Mouse (Mus musculus) liver, embryonic 12.5 days (tissue): ENCODE measurements around the gene Pus1. TPM values are rescaled to one million over a fixed set of nuclear protein-coding genes. Genes with fewer than 3 reads are reported as not detected.
A peak's percentile ranks its signal among the peaks of the same experiment; 100 is the strongest.

Experiments used
- ATAC-seq: fragments of 200-750 bp; cut with Nextera tagmentation; 2 replicates; pipeline ENCODE4 v1.8.0; 2017; ENCODE audit warnings: moderate number of reproducible peaks, mild to moderate bottlenecking, moderate library complexity
- H3K27ac ChIP-seq: fragments of 300-500 bp; sonication (generic); 2 replicates; pipeline ENCODE4 v1.5.1; 2016; ENCODE audit warnings: mild to moderate bottlenecking
- H3K27me3 ChIP-seq: fragments of 300-500 bp; sonication (generic); replicated peaks from 2 replicates; pipeline ENCODE4 v1.6.1; 2016; ENCODE audit warnings: mild to moderate bottlenecking, moderate library complexity
- H3K36me3 ChIP-seq: fragments of 300-500 bp; sonication (generic); 2 replicates; pipeline ENCODE4 v1.6.1; 2016; ENCODE audit warnings: mild to moderate bottlenecking, moderate library complexity
- H3K4me1 ChIP-seq: fragments of 300-500 bp; sonication (generic); 2 replicates; pipeline ENCODE4 v1.6.1; 2016
- H3K4me2 ChIP-seq: fragments of 300-500 bp; sonication (generic); 2 replicates; pipeline ENCODE4 v1.6.1; 2016; ENCODE audit warnings: mild to moderate bottlenecking, moderate library complexity
- H3K4me3 ChIP-seq: fragments of 300-500 bp; sonication (generic); 2 replicates; pipeline ENCODE4 v1.5.1; 2016; ENCODE audit warnings: mild to moderate bottlenecking, moderate library complexity
- H3K9ac ChIP-seq: fragments of 300-500 bp; sonication (generic); 2 replicates; pipeline ENCODE4 v1.6.1; 2016; ENCODE audit warnings: mild to moderate bottlenecking, moderate library complexity
- H3K9me3 ChIP-seq: fragments of 300-500 bp; sonication (generic); replicated peaks from 2 replicates; pipeline ENCODE4 v1.6.1; 2016; ENCODE audit warnings: mild to moderate bottlenecking, moderate library complexity
- WGBS: fragments of 180-500 bp; shearing (Covaris S2); methylation state at CpG from one replicate; pipeline ENCODE4 v1.1.7; 2016; ENCODE audit not compliant: insufficient replicate concordance; 5-methylcytosine and 5-hydroxymethylcytosine counted together
- polyA plus RNA-seq: library from polyadenylated mRNA; unstranded; fragments of >200 nt; fragmentation: Nextera tagmentation; extraction: Ambion mirVana; gene quantifications from 2 replicates; pipeline ENCODE4 v1.2.1, GENCODE M21; 2016

Pus1 gene
- polyA plus RNA-seq: 48.7 and 50.7 TPM in 2 replicates

DNA sequence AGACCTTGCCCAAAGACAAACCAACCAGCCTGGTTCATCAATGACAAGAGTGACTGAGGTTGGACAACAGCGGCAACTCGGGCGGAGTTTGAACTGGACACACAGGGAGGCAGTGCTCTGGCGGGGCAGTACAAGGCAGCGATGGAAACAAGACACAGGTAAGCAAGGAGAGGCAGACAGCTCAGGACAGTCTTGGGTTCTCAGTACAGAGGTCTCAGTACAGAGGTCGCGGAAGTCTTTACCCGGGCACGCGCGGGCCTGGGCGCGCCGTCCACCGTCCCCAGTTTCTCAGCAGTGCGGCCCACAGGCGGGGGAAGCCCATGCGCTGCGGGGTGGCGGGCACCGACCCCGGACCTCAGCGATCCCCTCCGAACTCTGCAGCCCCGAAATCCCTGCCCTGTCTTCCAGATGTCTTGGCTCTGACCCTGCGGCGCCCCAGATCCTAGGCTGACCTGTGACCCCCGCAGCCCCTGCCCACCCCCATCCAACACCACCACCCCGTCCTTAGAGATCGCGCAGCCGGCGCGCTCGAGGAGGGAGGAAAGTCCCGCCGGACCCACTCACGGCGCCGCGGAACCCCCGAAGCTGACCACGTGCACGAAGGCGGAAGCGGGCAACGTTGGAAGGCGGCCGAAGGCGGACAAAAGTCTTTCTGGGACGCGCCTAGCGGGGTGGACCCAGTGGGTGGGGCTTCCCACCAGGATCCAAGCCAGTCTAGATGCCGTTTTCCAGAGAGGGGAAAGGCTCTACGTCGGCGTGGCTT lies at the start of gene Pus1:
Gene Pus1 (minus strand): TSS at position 662 of the 763 bp plus-strand sequence.
- no peaks in the 10 kb centered on the region for H3K9me3 ChIP-seq

DNA sequence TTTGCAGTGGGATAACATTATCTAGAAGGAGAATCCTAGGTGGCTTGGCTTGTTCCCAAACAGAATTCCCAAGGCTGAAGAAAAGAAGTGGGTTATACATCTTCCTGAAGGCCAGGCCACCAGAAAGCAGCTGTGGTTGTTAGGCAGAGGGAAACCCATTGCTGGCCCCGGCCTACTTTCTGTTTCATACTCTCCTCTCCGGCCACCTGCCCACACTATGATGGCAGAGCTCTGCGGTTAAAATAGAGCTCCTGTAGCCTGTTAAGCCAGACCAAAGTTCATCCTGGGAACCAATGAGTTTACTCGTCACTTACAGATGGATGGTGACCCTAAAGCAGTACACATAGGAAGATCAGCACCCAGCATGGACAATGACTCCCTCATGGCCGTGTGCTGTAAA lies 47.1 kb upstream of the Pus1 start:
- WGBS: 82% methylated on average over 5 of the region's 5 CpGs
- no peaks in the 10 kb centered on the region for H3K4me1 ChIP-seq
- ATAC-seq: no peak
- peaks cover 43% of the 10 kb centered on the region for H3K36me3 ChIP-seq
- H3K9me3 ChIP-seq: no peaks in the 10 kb centered on the region
- H3K9ac ChIP-seq: no peak overlapping the region
- H3K4me3 ChIP-seq: no peak overlapping the region
- H3K4me2 ChIP-seq: no peak overlapping the region
- H3K27ac ChIP-seq: no peak overlapping the region
- 0 out of 2 replicates have a peak, but pooled peaks cover 2% of the 10 kb centered on the region for H3K27me3 ChIP-seq

More for the DNA sequence above, at the start of gene Pus1:
- H3K9ac ChIP-seq: peak within 1 kb of the TSS; percentile 91
- ATAC-seq: peak; percentile 81
- H3K27me3 ChIP-seq: no peaks in the 10 kb centered on the region
- peak within 1 kb of the TSS; percentile 87 for H3K27ac ChIP-seq
- H3K4me1 ChIP-seq: peaks cover 67% of the 10 kb centered on the region
- H3K36me3 ChIP-seq: peaks cover 44% of the 10 kb centered on the region
- H3K4me3 ChIP-seq: peak within 1 kb of the TSS; percentile 78
- peak within 1 kb of the TSS; percentile 97 for H3K4me2 ChIP-seq
- WGBS: 1% methylated on average over 57 of the region's 57 CpGs

DNA sequence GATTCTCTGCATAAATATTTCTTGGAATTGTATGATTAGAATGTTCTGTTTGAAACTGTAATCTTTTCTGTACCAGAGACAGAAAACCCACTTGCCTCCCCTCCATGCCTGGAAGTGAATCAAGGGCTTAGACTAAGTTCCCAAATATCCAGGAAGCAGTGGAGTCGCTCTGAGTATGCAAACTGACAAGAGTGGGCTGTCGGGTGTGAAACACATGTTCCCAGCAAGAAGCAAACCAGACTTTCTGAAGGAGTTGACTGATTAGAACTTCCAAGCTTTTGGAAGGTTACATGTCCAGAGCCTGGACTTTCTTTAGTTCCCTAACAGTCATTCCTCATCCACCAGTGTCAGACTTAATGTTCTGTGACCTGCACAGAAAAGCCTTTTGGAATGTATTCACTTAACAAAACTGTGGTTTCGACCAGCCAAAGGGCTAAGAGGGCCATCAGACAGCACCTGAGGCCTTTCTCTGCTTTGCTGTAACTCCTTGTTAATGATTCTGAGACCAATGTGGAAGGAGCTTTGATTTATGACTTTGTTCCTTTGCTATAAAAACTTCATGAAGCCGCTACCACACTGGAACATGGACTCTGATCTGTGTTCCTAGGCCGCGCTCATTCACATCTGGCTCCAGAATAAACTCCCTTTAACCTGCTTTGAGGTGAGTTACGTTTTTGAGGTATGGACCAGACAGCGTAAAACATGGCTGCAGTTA lies 46.5 kb upstream of the Pus1 start:
- ATAC-seq: no peak
- Histone ChIP-seq H3K27ac (no peak overlapping the region), H3K4me2 (no peak overlapping the region), H3K9ac (no peak overlapping the region), H3K27me3 (peaks cover 3% of the 10 kb centered on the region; the same call in 1 of the 2 replicates), H3K4me1 (no peaks in the 10 kb centered on the region), H3K9me3 (no peaks in the 10 kb centered on the region), H3K36me3 (peaks cover 36% of the 10 kb centered on the region), H3K4me3 (no peak overlapping the region)
- 80% methylated on average over 8 of the region's 8 CpGs for WGBS

DNA sequence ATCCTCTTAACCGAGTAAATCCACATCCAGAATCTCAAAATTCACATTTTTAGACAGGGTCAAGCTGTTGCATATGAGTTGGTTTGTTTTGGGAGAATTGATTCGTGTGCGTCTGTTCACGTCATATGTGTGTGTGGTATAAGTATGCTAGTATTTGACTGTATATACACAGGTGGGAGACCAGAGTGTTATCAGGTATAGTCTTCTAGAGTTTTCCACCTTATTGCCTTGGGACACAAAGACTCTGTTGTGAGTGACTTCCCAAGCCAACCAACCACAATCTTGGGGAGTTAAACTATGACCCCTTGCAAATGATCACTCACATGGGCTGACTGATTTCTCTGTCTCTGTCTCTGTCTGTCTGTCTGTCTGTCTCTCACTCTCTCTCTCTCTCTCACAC lies 44.0 kb upstream of the Pus1 start:
- Histone ChIP-seq H3K4me2 (no peak overlapping the region), H3K9me3 (no peaks in the 10 kb centered on the region), H3K9ac (no peak overlapping the region), H3K27me3 (peaks cover 3% of the 10 kb centered on the region; the same call in 1 of the 2 replicates), H3K27ac (no peak overlapping the region), H3K4me1 (no peaks in the 10 kb centered on the region), H3K4me3 (no peak overlapping the region), H3K36me3 (peaks cover 16% of the 10 kb centered on the region)
- ATAC-seq: no peak
- 76% methylated on average over 4 of the region's 4 CpGs for WGBS

DNA sequence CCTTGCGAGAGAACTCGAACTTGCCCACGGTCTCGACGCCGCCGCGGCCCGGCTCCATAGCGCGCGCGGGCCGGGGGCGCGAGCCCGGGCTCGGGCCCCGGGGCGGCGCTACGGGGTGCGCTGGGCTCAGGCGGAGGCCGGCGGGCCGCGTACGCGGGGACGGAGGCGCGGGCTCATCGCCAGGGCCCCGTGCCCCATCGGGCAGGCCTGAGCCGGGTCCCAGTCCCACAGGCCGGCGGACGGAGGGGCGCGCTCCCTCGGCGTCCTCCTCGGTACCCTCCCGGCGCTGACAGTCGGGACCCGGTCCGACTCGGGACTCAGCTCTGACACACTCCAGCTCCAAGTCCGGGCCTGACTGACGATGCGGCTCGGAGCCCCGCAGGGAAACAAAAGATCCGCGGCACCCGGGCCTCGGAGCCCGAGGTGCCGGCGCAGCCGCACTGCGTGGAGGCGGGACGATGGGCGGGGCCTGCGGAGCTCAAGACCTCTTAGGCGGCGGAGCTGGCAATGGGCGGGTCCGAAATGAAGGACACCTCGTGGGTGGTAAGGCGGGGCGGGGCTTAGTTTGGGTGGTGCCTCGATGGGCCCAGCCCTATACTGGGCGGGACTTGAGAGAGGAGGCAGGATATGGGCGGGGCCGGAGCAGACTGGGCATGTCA lies 29.3 kb upstream of the Pus1 start, which contains the start of gene Ulk1:
Gene Ulk1 (minus strand): TSS at position 431 of the 659 bp plus-strand sequence.
- Histone ChIP-seq H3K4me2 (peak within 1 kb of the TSS; percentile 95), H3K4me3 (peak within 1 kb of the TSS; percentile 90), H3K4me1 (peaks cover 53% of the 10 kb centered on the region), H3K9ac (peak within 1 kb of the TSS; percentile 98), H3K36me3 (peaks cover 25% of the 10 kb centered on the region), H3K9me3 (no peaks in the 10 kb centered on the region), H3K27me3 (no peaks in the 10 kb centered on the region), H3K27ac (peak within 1 kb of the TSS; percentile 94)
- peak; percentile 87 for ATAC-seq
- 1% methylated on average over 69 of the region's 80 CpGs for WGBS

DNA sequence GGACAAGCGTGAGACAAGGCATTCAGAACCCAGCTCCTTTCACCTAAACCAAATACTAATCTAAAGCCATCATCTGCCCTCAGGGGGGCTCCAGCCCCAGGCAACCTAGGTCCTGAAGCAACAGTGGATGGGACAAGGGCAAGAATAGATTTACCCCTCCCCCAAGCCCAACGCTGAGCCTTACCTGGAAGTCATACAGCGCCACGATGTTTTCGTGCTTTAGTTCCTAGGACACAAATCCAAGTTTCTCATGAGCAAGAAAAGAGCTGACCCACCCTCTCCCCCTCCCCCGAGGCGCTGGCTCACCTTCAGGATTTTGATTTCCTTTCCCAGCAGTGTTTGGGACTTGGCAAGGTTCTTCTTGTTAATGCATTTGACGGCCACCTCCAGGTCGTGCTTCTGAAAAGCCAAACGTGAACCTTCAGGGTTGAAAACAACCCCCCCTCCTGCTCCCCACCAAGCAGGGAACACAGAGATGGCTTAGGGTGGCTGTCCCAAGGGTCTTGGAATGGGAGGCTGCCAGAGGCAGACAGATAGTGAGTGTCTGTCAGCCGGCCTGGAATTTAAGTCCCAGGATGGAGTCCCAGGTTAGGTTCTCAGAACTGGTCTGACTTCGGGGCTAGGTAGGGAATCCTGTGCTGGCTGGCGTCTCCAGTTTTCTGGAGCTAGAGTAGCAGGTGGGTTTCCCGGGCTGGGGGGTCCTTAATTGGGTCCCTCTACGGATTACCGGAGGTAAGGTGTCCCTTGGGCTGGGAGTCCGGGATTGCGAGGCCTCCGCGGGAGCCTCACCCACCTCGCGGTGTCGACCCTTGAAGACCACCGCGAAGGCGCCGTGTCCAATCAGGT lies 28.6 kb upstream of the Pus1 start:
- Histone ChIP-seq H3K9me3 (no peaks in the 10 kb centered on the region), H3K4me3 (peak overlapping the region; percentile 90), H3K36me3 (peaks cover 31% of the 10 kb centered on the region), H3K4me2 (peak overlapping the region; percentile 95), H3K27ac (peak overlapping the region; percentile 94), H3K27me3 (no peaks in the 10 kb centered on the region), H3K9ac (peak overlapping the region; percentile 98), H3K4me1 (peaks cover 60% of the 10 kb centered on the region)
- WGBS: 2% methylated on average over 27 of the region's 27 CpGs
- no peak for ATAC-seq

DNA sequence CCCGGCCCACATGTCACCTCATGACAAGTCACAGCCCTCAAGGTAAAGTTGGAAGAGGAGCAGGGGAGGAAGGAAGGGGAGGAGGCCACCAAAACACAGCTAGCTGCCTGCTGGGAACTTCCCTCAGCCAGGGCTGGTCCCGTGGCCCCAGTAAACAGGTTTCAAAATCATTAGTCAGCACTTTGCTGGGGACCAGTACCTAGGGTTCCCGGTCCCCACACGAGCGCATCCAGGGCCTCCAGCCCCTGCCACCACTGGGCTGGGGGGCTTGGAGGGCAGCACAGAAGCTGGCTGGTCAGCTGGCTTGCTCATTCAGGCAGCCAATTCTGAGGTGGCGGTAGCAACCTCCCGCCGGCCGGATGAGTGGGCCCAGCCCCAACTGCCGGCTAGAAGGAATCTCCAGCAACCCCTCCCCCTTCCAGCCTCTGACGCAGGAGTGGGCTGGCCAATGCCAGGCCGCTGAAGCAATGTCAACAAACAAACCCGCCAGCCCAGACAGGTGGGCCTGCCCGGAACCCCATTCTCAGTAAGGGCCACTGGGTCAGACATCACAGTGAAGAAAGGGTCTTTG lies 27.7 kb upstream of the Pus1 start:
- ATAC-seq: peak; percentile 77
- Histone ChIP-seq H3K27ac (peak overlapping the region; percentile 94), H3K36me3 (peaks cover 33% of the 10 kb centered on the region), H3K4me3 (peak overlapping the region; percentile 90), H3K9me3 (no peaks in the 10 kb centered on the region), H3K9ac (peak overlapping the region; percentile 98), H3K27me3 (no peaks in the 10 kb centered on the region), H3K4me2 (peak overlapping the region; percentile 95), H3K4me1 (peaks cover 69% of the 10 kb centered on the region)
- under 1% methylated on average over 14 of the region's 14 CpGs for WGBS

DNA sequence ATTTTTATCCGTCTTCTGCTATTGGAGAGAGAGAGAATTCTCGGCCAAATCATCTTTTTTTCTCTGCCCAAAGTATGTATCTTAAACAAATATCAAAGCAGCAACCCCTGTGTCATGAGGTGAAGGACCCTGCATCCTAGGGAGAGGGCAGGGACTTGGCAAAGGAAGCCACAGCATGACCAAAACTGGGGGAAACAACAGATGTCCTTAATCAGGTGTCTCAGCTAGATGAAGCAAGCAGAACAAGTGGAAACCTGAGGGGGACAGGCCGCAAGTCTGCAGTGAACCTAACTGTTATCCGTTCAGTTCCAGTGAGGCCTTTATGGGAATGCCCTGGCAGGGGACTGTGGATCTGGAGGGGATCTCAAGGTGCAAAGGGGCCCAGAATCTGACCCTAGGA lies 27.0 kb upstream of the Pus1 start:
- 79% methylated on average over 4 of the region's 4 CpGs for WGBS
- H3K9me3 ChIP-seq: no peaks in the 10 kb centered on the region
- peak overlapping the region; percentile 98 for H3K9ac ChIP-seq
- no peak for ATAC-seq
- peak overlapping the region; percentile 95 for H3K4me2 ChIP-seq
- H3K27me3 ChIP-seq: no peaks in the 10 kb centered on the region
- H3K27ac ChIP-seq: peak overlapping the region; percentile 94
- peaks cover 76% of the 10 kb centered on the region for H3K4me1 ChIP-seq
- H3K36me3 ChIP-seq: peaks cover 37% of the 10 kb centered on the region
- H3K4me3 ChIP-seq: peak overlapping the region; percentile 90

DNA sequence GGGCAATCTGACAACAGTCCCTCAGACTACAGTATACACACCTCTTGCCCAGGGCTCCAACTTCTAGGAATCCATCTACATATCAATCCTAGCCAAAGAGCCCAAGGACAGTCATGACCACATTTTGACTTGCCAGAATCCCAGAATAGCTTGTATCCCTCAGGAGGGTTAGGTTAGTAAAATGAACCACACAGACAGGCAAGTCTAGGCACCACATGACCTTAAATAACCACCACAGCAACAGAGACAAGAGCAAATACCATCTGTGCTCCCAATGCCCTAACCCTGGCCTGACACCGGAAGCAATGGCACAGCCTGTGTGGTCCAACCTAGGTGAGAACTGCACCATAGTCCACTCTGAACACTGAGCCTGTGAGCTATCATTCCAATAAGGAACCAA lies 26.2 kb upstream of the Pus1 start:
- 89% methylated on average over 1 of the region's 1 CpGs for WGBS
- no peaks in the 10 kb centered on the region for H3K27me3 ChIP-seq
- peaks cover 84% of the 10 kb centered on the region for H3K4me1 ChIP-seq
- no peak overlapping the region for H3K4me3 ChIP-seq
- H3K9ac ChIP-seq: no peak overlapping the region
- H3K4me2 ChIP-seq: peak overlapping the region; percentile 95; the same call in 1 of the 2 replicates
- no peak for ATAC-seq
- no peaks in the 10 kb centered on the region for H3K9me3 ChIP-seq
- peak overlapping the region; percentile 94; the same call in 1 of the 2 replicates for H3K27ac ChIP-seq
- peaks cover 44% of the 10 kb centered on the region for H3K36me3 ChIP-seq

DNA sequence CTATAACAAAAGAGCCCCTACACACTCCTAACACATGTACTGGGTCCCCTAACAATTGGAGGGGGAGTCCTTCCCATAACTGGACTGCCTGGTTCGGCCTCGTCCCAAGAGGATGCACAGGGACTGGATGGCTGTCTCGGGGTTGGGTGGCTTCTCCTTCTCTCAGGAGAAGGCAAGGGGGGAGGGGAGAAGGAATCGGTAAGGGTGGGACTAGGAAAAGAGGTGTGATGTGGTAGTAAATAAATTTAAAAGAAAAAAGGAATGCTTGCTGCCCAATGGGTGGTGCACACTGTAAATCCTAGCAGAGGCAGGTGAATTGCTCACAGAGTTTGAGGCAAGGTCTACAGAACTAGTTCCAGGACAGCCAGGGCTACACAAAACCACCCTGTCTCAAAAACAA lies 25.7 kb upstream of the Pus1 start:
- no peak overlapping the region for H3K4me2 ChIP-seq
- no peak for ATAC-seq
- peak overlapping the region; percentile 80; the same call in 1 of the 2 replicates for H3K27ac ChIP-seq
- no peak overlapping the region for H3K4me3 ChIP-seq
- peaks cover 89% of the 10 kb centered on the region for H3K4me1 ChIP-seq
- WGBS: 82% methylated on average over 4 of the region's 4 CpGs
- H3K27me3 ChIP-seq: no peaks in the 10 kb centered on the region
- H3K9ac ChIP-seq: no peak overlapping the region
- H3K9me3 ChIP-seq: no peaks in the 10 kb centered on the region
- H3K36me3 ChIP-seq: peaks cover 50% of the 10 kb centered on the region
